Mouse (Mus musculus): Measurements from ENCODE around the gene Zdhhc6. TPM values are rescaled to one million over a fixed set of nuclear protein-coding genes. Genes with fewer than 3 reads are reported as not detected.

Gene Zdhhc6
- polyA plus RNA-seq, 1 experiment from 2014 or later: 96.8 TPM

DNA sequence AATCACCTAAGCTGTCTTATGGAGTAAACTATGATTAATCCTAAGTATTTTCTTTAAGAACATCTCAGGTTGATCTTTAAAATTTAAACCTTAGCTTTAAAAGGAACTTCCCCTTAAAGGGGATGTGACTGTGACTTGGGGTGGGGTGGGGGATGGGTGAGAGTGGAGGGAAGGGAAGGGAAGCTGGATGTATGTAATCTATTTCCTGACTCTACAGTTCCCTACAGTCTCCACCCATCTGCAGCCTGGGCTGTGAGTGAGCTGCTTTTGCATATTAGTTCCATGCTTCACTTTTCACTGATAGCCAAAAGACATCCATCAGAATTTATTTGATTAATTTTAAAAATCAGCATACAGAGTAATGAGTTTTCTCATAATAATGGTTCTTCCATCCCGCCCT lies 16.5 kb downstream of the Zdhhc6 start:
- peaks cover 64% of the 10 kb centered on the region for H3K36me3 ChIP-seq
- H3K4me2 ChIP-seq (replicated peaks): no peak overlapping the region
- H3K27me3 ChIP-seq: no peaks in the 10 kb centered on the region
- no peaks in the 10 kb centered on the region for H3K4me1 ChIP-seq
- H3K9me3 ChIP-seq: no peaks in the 10 kb centered on the region
- WGBS: 100% methylated on average over 1 of the region's 1 CpGs
- H3K4me3 ChIP-seq: no peak overlapping the region
- no peak for ATAC-seq (ENCODE audit: insufficient number of reproducible peaks, insufficient read depth, low FRiP score, low TSS enrichment)
- H3K27ac ChIP-seq: no peak overlapping the region
- H3K9ac ChIP-seq: no peak overlapping the region

DNA sequence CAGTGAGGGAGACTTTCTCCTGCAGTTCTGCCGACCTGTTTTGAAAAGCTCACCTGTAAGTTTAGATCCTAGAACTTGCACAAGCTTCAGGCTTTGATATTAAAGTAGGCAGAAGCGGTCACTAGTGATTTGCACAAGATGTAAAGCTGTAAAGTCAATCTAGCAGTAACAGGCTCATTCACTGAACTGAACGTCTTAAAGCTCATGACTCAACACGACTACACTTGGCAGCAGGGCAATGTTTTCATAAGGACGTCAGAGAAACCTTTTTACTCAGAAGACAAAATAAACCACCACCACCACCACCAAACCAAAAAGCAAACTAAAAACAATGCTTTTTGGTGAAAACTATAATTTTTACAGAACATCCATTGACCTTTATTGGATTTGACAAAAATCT lies 17.9 kb downstream of the Zdhhc6 start:
- Histone ChIP-seq H3K27me3 (no peaks in the 10 kb centered on the region), H3K4me2 (replicated peaks) (no peak overlapping the region), H3K9me3 (no peaks in the 10 kb centered on the region), H3K36me3 (peaks cover 54% of the 10 kb centered on the region), H3K9ac (no peak overlapping the region), H3K4me3 (no peak overlapping the region), H3K27ac (no peak overlapping the region), H3K4me1 (no peaks in the 10 kb centered on the region)
- 87% methylated on average over 5 of the region's 5 CpGs for WGBS
- no peak for ATAC-seq (ENCODE audit: insufficient number of reproducible peaks, insufficient read depth, low FRiP score, low TSS enrichment)

DNA sequence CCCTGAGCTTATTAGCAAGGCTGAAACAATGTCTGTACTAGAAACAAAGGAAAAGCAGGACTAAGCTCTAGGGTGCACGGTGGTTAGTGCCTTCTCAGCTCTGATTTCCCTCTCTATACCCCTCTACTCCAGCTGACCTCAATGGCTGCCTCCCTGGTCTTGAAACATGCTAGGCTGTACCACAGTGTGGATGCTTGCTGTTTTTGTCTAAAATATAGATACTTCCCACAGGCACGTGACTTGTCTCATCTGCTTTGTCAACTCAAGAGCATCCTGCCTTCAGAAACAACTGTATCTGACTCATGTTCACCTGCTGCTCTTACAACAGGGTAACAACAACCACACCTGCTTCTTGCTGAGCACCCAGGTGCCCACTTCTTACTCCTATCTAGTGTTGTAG lies 18.3 kb downstream of the Zdhhc6 start:
- ATAC-seq (ENCODE audit: insufficient number of reproducible peaks, insufficient read depth, low FRiP score, low TSS enrichment): no peak
- Histone ChIP-seq H3K4me3 (no peak overlapping the region), H3K27ac (no peak overlapping the region), H3K36me3 (peaks cover 50% of the 10 kb centered on the region), H3K4me2 (replicated peaks) (no peak overlapping the region), H3K9ac (no peak overlapping the region), H3K4me1 (no peaks in the 10 kb centered on the region), H3K27me3 (no peaks in the 10 kb centered on the region), H3K9me3 (no peaks in the 10 kb centered on the region)
- WGBS: 86% methylated on average over 2 of the region's 2 CpGs

DNA sequence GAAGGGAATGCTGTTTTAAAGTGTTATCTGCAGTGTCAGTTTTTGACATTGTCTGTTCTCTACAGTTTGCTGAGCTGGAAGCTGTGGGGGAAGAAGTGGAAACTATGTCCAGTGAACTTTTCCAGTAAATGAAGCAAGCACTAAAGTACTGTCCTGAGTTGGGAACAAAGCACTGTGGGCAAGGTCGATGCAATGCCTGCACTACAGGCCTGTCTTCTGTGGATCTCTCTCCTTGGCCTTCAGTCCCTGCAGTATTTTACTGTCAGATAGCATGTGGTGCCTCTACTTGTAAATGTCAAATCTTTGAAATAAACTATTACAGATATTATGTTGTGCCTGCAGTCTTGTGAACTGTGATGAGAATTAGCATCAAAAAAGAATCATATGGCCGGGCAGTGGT lies 19.5 kb downstream of the Zdhhc6 start:
- H3K4me2 ChIP-seq (replicated peaks): no peak overlapping the region
- no peak overlapping the region for H3K9ac ChIP-seq
- no peaks in the 10 kb centered on the region for H3K4me1 ChIP-seq
- no peak overlapping the region for H3K27ac ChIP-seq
- ATAC-seq (ENCODE audit: insufficient number of reproducible peaks, insufficient read depth, low FRiP score, low TSS enrichment): no peak
- H3K27me3 ChIP-seq: no peaks in the 10 kb centered on the region
- no peak overlapping the region for H3K4me3 ChIP-seq
- H3K9me3 ChIP-seq: no peaks in the 10 kb centered on the region
- 92% methylated on average over 2 of the region's 2 CpGs for WGBS
- peaks cover 40% of the 10 kb centered on the region for H3K36me3 ChIP-seq

DNA sequence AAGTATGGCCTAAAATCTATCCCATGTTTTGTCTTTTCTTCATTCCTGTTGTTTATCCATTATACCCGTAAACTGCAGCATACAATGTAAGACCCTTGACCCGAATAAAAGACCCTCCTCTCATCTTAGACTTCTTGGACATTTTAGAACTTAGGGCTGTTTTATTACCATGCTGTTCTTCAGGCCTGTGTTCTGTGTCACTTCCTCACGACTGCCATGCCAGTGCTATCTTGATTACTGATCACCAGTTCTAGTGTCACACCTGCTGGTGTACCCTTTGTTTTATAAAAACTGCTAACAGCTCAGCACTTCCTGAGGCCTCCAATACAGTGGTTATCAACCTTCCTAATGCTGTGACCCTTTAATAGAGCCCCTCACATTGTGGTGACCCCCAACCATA lies 20.3 kb downstream of the Zdhhc6 start:
- H3K4me3 ChIP-seq: no peak overlapping the region
- WGBS: 88% methylated on average over 3 of the region's 3 CpGs
- no peaks in the 10 kb centered on the region for H3K4me1 ChIP-seq
- H3K27me3 ChIP-seq: no peaks in the 10 kb centered on the region
- peaks cover 34% of the 10 kb centered on the region for H3K36me3 ChIP-seq
- H3K9ac ChIP-seq: no peak overlapping the region
- no peak overlapping the region for H3K27ac ChIP-seq
- H3K9me3 ChIP-seq: no peaks in the 10 kb centered on the region
- no peak overlapping the region for H3K4me2 ChIP-seq (replicated peaks)
- ATAC-seq (ENCODE audit: insufficient number of reproducible peaks, insufficient read depth, low FRiP score, low TSS enrichment): no peak

DNA sequence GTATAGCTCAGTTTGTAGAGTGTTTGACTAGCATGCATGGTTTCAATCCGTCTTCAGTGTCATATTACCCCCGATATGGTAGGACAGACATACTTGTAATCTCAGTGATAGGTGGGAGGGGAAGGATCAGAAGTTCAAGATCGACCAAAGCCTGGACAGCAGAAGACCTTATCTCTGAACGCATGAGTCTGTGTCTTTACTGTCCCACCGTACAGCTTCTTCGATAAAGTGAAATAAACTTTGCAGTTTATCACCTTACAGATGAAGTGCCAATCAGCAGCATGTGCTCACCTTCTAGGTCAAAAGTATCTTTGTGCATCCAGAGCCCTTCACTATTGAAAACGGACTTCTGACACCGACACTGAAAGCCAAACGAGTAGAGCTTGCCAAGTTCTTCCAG lies 20.8 kb downstream of the Zdhhc6 start:
- Histone ChIP-seq H3K4me3 (no peak overlapping the region), H3K36me3 (peaks cover 34% of the 10 kb centered on the region), H3K9ac (no peak overlapping the region), H3K4me1 (no peaks in the 10 kb centered on the region), H3K4me2 (replicated peaks) (no peak overlapping the region), H3K27ac (no peak overlapping the region), H3K27me3 (no peaks in the 10 kb centered on the region), H3K9me3 (no peaks in the 10 kb centered on the region)
- WGBS: 93% methylated on average over 9 of the region's 9 CpGs
- ATAC-seq (ENCODE audit: insufficient number of reproducible peaks, insufficient read depth, low FRiP score, low TSS enrichment): no peak

DNA sequence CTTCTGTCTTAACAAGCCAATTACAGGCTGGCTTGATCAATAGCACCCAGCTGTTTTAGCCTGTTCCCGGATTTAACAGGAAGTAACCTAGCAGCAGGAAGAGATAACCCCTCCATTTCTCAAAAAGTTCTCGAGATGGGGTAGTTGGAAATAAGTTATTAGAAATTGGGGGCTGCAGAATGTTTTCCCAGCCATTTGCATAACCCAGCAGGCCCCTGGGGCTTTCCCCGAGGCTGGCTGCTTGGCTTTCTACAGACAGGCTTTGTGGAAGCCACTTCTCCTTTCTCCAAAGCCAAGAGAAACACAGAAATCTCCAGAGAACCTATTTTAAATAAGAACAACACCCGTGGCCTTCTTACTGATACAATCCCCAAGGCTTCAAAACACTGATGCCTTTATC lies 22.7 kb downstream of the Zdhhc6 start:
- Histone ChIP-seq H3K4me3 (no peak overlapping the region), H3K27ac (no peak overlapping the region), H3K4me2 (replicated peaks) (no peak overlapping the region), H3K4me1 (no peaks in the 10 kb centered on the region), H3K9ac (no peak overlapping the region), H3K27me3 (no peaks in the 10 kb centered on the region), H3K36me3 (peaks cover 31% of the 10 kb centered on the region), H3K9me3 (no peaks in the 10 kb centered on the region)
- ATAC-seq (ENCODE audit: insufficient number of reproducible peaks, insufficient read depth, low FRiP score, low TSS enrichment): no peak
- WGBS: 28% methylated on average over 4 of the region's 4 CpGs

DNA sequence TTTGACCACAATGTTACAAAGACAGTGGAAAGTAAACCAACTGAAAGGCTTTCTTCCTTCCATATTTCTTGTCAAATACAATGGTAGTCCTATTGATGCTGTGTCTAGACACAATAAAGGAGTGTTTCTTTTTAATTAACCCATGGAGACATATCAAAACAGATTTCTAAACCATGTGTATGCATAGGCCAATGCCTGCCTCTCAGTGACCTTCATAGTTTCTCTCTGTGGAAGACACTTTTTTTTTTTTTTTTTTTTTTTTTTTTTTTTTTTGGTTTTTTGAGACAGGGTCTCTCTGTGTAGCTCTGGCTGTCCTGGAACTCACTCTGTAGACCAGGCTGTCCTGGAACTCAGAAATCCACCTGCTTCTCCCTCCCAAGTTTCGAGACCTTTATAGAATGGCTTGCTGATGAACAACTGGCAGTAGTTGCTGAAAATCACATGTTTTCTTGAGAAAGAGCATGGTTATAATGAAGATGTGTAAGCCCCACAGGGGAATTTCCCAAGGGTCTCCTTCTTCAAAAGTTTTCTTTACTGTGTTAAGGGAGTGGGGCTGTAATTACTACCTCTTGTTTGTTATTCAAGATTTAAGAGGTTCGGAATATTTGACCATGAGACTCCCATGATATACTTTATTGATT lies 23.5 kb downstream of the Zdhhc6 start:
- peaks cover 23% of the 10 kb centered on the region for H3K36me3 ChIP-seq
- WGBS: 83% methylated on average over 2 of the region's 2 CpGs
- H3K4me3 ChIP-seq: no peak overlapping the region
- no peak overlapping the region for H3K4me2 ChIP-seq (replicated peaks)
- H3K4me1 ChIP-seq: no peaks in the 10 kb centered on the region
- no peaks in the 10 kb centered on the region for H3K27me3 ChIP-seq
- ATAC-seq (ENCODE audit: insufficient number of reproducible peaks, insufficient read depth, low FRiP score, low TSS enrichment): no peak
- no peak overlapping the region for H3K9ac ChIP-seq
- no peaks in the 10 kb centered on the region for H3K9me3 ChIP-seq
- H3K27ac ChIP-seq: no peak overlapping the region

DNA sequence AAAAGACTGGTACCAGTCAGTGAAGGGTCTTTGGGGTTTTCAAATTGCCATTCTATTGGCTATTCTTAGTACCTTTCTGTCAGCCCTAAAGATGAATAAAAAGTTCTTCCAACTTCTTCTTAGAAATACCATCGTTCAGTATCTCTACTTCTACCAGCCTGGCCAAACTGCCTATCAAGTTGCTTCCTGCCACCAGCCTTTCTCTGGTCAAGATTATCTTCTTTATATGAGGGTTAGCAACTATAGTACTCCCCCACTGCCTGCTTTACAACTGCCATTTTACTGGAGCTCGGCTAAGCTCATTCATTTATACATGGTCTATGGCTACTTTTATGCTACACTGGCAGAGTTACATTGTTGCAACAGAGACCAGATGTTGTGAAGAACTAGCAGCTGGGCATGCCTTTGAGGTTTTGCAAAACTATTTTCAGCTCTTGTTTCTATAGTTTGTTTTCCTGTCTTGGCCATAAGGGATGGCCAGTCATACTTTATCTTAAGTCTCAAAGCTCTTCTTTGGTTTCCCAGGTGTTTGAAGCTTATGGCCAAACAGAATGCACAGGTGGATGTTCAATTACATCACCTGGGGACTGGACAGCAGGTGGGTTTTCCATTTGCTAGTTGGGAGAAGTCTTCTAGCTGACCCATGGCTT lies 25.1 kb downstream of the Zdhhc6 start:
- no peak overlapping the region for H3K27ac ChIP-seq
- H3K9ac ChIP-seq: no peak overlapping the region
- H3K4me2 ChIP-seq (replicated peaks): no peak overlapping the region
- H3K4me3 ChIP-seq: no peak overlapping the region
- 79% methylated on average over 2 of the region's 2 CpGs for WGBS
- ATAC-seq (ENCODE audit: insufficient number of reproducible peaks, insufficient read depth, low FRiP score, low TSS enrichment): no peak
- H3K9me3 ChIP-seq: no peaks in the 10 kb centered on the region
- no peaks in the 10 kb centered on the region for H3K4me1 ChIP-seq
- H3K36me3 ChIP-seq: peaks cover 10% of the 10 kb centered on the region; the same call in 1 of the 2 replicates
- H3K27me3 ChIP-seq: no peaks in the 10 kb centered on the region

DNA sequence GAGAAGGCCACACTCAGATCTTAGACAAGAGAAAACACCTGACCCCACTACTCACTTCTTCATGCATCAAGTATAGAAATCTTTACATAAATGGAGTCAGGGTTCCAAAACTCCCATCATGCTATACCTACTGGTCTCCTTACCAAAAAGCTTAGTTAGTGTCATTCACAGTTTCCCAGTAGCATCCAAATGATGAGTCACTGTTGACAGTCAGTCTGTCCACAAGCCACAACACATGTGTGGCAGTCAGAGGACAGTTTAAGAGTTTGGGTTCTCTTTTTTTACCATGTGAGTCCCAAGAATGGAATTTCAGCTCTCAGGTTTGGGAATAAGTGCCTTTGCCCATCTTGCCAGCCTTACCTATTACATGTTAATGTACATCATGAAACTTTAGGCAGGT lies 26.9 kb downstream of the Zdhhc6 start:
- H3K4me3 ChIP-seq: no peak overlapping the region
- no peaks in the 10 kb centered on the region for H3K9me3 ChIP-seq
- no peak for ATAC-seq (ENCODE audit: insufficient number of reproducible peaks, insufficient read depth, low FRiP score, low TSS enrichment)
- H3K27me3 ChIP-seq: no peaks in the 10 kb centered on the region
- no peak overlapping the region for H3K9ac ChIP-seq
- no peak overlapping the region for H3K4me2 ChIP-seq (replicated peaks)
- no peak overlapping the region for H3K27ac ChIP-seq
- no peaks in the 10 kb centered on the region for H3K36me3 ChIP-seq
- no peaks in the 10 kb centered on the region for H3K4me1 ChIP-seq

DNA sequence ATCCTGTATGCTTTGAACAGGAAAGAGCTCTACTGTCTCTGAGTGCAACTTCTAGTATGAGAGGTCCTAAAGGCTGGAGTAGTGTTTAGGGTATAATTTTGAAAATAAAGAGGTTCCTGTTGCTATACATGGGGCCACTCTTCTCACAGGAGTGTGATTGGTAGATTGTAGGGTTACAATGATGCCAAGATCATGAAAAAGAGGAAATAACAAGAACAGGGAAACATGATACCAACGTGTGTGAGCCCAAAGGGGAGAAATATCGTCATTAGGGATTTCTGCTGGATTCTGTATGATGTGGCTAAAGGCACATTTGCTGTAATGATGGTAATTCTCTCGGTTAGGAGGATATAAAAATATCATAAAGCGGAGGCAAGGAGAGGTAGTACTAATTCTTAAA lies 29.8 kb downstream of the Zdhhc6 start:
- H3K36me3 ChIP-seq: no peaks in the 10 kb centered on the region
- H3K9me3 ChIP-seq: no peaks in the 10 kb centered on the region
- 81% methylated on average over 4 of the region's 4 CpGs for WGBS
- no peak for ATAC-seq (ENCODE audit: insufficient number of reproducible peaks, insufficient read depth, low FRiP score, low TSS enrichment)
- no peaks in the 10 kb centered on the region for H3K27me3 ChIP-seq
- H3K4me1 ChIP-seq: no peaks in the 10 kb centered on the region
- H3K4me3 ChIP-seq: no peak overlapping the region
- no peak overlapping the region for H3K4me2 ChIP-seq (replicated peaks)
- H3K27ac ChIP-seq: no peak overlapping the region
- H3K9ac ChIP-seq: no peak overlapping the region

DNA sequence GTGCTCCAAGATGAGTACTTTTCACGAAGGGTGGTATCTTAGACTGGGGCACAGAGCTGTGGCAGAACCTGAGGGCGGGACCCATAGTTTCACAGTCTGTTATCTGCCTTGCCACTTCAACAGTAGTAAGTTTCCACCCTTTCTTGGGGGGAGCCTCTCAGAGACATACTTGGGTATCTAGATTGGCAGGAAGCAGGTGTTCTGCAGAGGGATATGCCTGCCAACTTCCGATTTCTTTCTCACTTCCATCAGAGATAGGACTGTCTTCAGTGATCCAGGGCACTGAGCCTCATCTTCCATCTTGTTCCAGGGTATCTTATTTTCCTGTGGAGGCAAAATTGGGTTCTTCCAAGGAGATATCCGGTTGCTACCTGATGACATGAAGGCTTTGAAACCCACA lies 31.7 kb downstream of the Zdhhc6 start:
- Histone ChIP-seq H3K27me3 (no peaks in the 10 kb centered on the region), H3K9me3 (no peaks in the 10 kb centered on the region), H3K4me3 (no peak overlapping the region), H3K36me3 (no peaks in the 10 kb centered on the region), H3K27ac (no peak overlapping the region), H3K9ac (no peak overlapping the region), H3K4me1 (no peaks in the 10 kb centered on the region), H3K4me2 (replicated peaks) (no peak overlapping the region)
- WGBS: 84% methylated on average over 4 of the region's 4 CpGs
- ATAC-seq (ENCODE audit: insufficient number of reproducible peaks, insufficient read depth, low FRiP score, low TSS enrichment): no peak
